Mouse (Mus musculus) lung, postnatal 0 days (tissue): ENCODE results near the gene C2cd4b. TPM values are rescaled to one million over a fixed set of nuclear protein-coding genes. Genes with fewer than 3 reads are reported as not detected.

Source experiments
- ATAC-seq: fragments of 200-750 bp; cut with Nextera tagmentation; 2 replicates; pipeline ENCODE4 v1.8.0; 2017; ENCODE audit warnings: moderate library complexity
- DNase-seq: peaks from one replicate; pipeline ENCODE4 v3.0.0-alpha.2; 2016; ENCODE audit warnings: low spot score
- H3K27ac ChIP-seq: fragments of 300-500 bp; sonication (generic); 2 replicates; pipeline ENCODE4 v1.5.1; 2014; ENCODE audit warnings: antibody characterized with exemption, mild to moderate bottlenecking, low read length, mixed read lengths
- H3K27me3 ChIP-seq: fragments of 300-500 bp; sonication (generic); replicated peaks from 2 replicates; pipeline ENCODE4 v1.6.1; 2014; ENCODE audit warnings: low read length, mixed read lengths; ENCODE audit not compliant: insufficient read depth
- H3K36me3 ChIP-seq: fragments of 300-500 bp; sonication (generic); 2 replicates; pipeline ENCODE4 v1.6.1; 2014; ENCODE audit warnings: low read length, mixed read lengths; ENCODE audit not compliant: insufficient read depth
- H3K4me1 ChIP-seq: fragments of 300-500 bp; sonication (generic); 2 replicates; pipeline ENCODE4 v1.6.1; 2014; ENCODE audit warnings: antibody characterized with exemption, low read depth, low read length, mixed read lengths; ENCODE audit not compliant: insufficient read depth
- H3K4me2 ChIP-seq: fragments of 300-500 bp; sonication (generic); replicated peaks from 2 replicates; pipeline ENCODE4 v1.6.1; 2014; ENCODE audit warnings: low read depth, mild to moderate bottlenecking, low read length, moderate library complexity, mixed read lengths
- H3K4me3 ChIP-seq: fragments of 300-500 bp; sonication (generic); 2 replicates; pipeline ENCODE4 v1.5.1; 2014; ENCODE audit warnings: low read depth, low read length
- H3K9ac ChIP-seq: fragments of 300-500 bp; sonication (generic); replicated peaks from 2 replicates; pipeline ENCODE4 v1.6.1; 2014; ENCODE audit warnings: low read depth, mild to moderate bottlenecking
- H3K9me3 ChIP-seq: fragments of 300-500 bp; sonication (generic); 2 replicates; pipeline ENCODE4 v1.6.1; 2016; ENCODE audit warnings: low read length, mixed read lengths
- CTCF ChIP-seq: IDR thresholded peaks from 2 replicates; pipeline ENCODE4 v1.5.1; 2016; ENCODE audit warnings: antibody characterized with exemption, mild to moderate bottlenecking
- EP300 ChIP-seq: IDR thresholded peaks from 2 replicates; pipeline ENCODE4 v1.6.1; 2016; ENCODE audit warnings: antibody characterized with exemption, mild to moderate bottlenecking, control low read depth
- WGBS: fragments of 180-500 bp; shearing (Covaris S2); extraction: QIAGEN DNeasy Blood & Tissue Kit; methylation state at CpG from one replicate; pipeline ENCODE4 v1.1.7; 2014; 5-methylcytosine and 5-hydroxymethylcytosine counted together
- polyA plus RNA-seq: library from polyadenylated mRNA; unstranded; fragments of >200 nt; fragmentation: Nextera tagmentation; extraction: Ambion mirVana; gene quantifications from 2 replicates; pipeline ENCODE4 v1.2.1, GENCODE M21; 2015

C2cd4b gene
- polyA plus RNA-seq, 1 experiment from 2014 or later, result 7.7 TPM

GRCm38 (mm10) chr9:67766948-67767347, 7.7 kb downstream of the C2cd4b start:
- no peak for ATAC-seq
- H3K9me3 ChIP-seq, result no peaks in the 10 kb centered on the region
- H3K27ac ChIP-seq, result no peak overlapping the region
- H3K4me3 ChIP-seq, result no peak overlapping the region
- no peaks in the 10 kb centered on the region for H3K4me1 ChIP-seq
- H3K27me3 ChIP-seq, result no peaks in the 10 kb centered on the region
- 48% methylated on average over 3 of the region's 3 CpGs for WGBS
- TF ChIP-seq EP300 (no peak), CTCF (no peak)
- DNase-seq, result no peak
- H3K9ac ChIP-seq, result no peak overlapping the region
- H3K36me3 ChIP-seq, result no peaks in the 10 kb centered on the region
- H3K4me2 ChIP-seq, result no peak overlapping the region

- H3K27me3 ChIP-seq, result no peaks in the 10 kb centered on the region
- H3K36me3 ChIP-seq, result no peaks in the 10 kb centered on the region
- H3K9me3 ChIP-seq, result no peaks in the 10 kb centered on the region
- WGBS, result 66% methylated on average over 4 of the region's 4 CpGs
- H3K4me2 ChIP-seq, result no peak overlapping the region
- TF ChIP-seq CTCF, result no peak
- no peak for TF ChIP-seq EP300
- no peak for DNase-seq
- no peak overlapping the region for H3K4me3 ChIP-seq
- ATAC-seq, result no peak
- H3K4me1 ChIP-seq, result no peaks in the 10 kb centered on the region
- no peak overlapping the region for H3K27ac ChIP-seq
- H3K9ac ChIP-seq, result no peak overlapping the region
These were observed 9.6 kb downstream of the C2cd4b start for GRCm38 (mm10) chr9:67768843-67769242.

- Histone ChIP-seq H3K9ac (no peak overlapping the region), H3K27ac (no peak overlapping the region), H3K4me2 (no peak overlapping the region), H3K4me3 (no peak overlapping the region), H3K36me3 (no peaks in the 10 kb centered on the region), H3K27me3 (no peaks in the 10 kb centered on the region), H3K4me1 (no peaks in the 10 kb centered on the region), H3K9me3 (no peaks in the 10 kb centered on the region)
- ATAC-seq, result no peak
- 69% methylated on average over 1 of the region's 1 CpGs for WGBS
- DNase-seq, result no peak
- no peak for TF ChIP-seq CTCF
- TF ChIP-seq EP300, result no peak
These were observed 10.2 kb downstream of the C2cd4b start for GRCm38 (mm10) chr9:67769401-67769800.

GRCm38 (mm10) chr9:67771293-67771692, 12.1 kb downstream of the C2cd4b start:
- Histone ChIP-seq H3K4me1 (no peaks in the 10 kb centered on the region), H3K9me3 (no peaks in the 10 kb centered on the region), H3K4me2 (no peak overlapping the region), H3K27me3 (no peaks in the 10 kb centered on the region), H3K27ac (peak overlapping the region; percentile 64), H3K36me3 (no peaks in the 10 kb centered on the region), H3K9ac (no peak overlapping the region), H3K4me3 (no peak overlapping the region)
- peak; percentile 46; the same call in 1 of the 2 replicates for TF ChIP-seq EP300
- TF ChIP-seq CTCF, result no peak
- ATAC-seq, result peak; percentile 61
- DNase-seq, result peak; percentile 84
- 11% methylated on average over 7 of the region's 7 CpGs for WGBS

GRCm38 (mm10) chr9:67774201-67774600, 15.0 kb downstream of the C2cd4b start:
- DNase-seq (peak; percentile 77), ATAC-seq (peak; percentile 82)
- H3K27me3 ChIP-seq, result no peaks in the 10 kb centered on the region
- no peak overlapping the region for H3K9ac ChIP-seq
- no peaks in the 10 kb centered on the region for H3K4me1 ChIP-seq
- TF ChIP-seq EP300 (0 out of 2 replicates have a peak, but pooled peaks have one; percentile 17), CTCF (no peak)
- H3K9me3 ChIP-seq, result no peaks in the 10 kb centered on the region
- H3K27ac ChIP-seq, result no peak overlapping the region
- no peak overlapping the region for H3K4me3 ChIP-seq
- no peak overlapping the region for H3K4me2 ChIP-seq
- WGBS, result 47% methylated on average over 6 of the region's 6 CpGs
- no peaks in the 10 kb centered on the region for H3K36me3 ChIP-seq

- no peaks in the 10 kb centered on the region for H3K4me1 ChIP-seq
- TF ChIP-seq EP300, result no peak
- no peak for TF ChIP-seq CTCF
- no peaks in the 10 kb centered on the region for H3K27me3 ChIP-seq
- H3K36me3 ChIP-seq, result no peaks in the 10 kb centered on the region
- peak; percentile 57 for ATAC-seq
- no peak overlapping the region for H3K27ac ChIP-seq
- WGBS, result 14% methylated on average over 8 of the region's 8 CpGs
- DNase-seq, result peak; percentile 52
- no peak overlapping the region for H3K4me3 ChIP-seq
- H3K9ac ChIP-seq, result no peak overlapping the region
- H3K4me2 ChIP-seq, result no peak overlapping the region
- no peaks in the 10 kb centered on the region for H3K9me3 ChIP-seq
These were observed 19.3 kb downstream of the C2cd4b start for GRCm38 (mm10) chr9:67778553-67778952.

GRCm38 (mm10) chr9:67782786-67783185, 23.5 kb downstream of the C2cd4b start:
- H3K4me2 ChIP-seq, result no peak overlapping the region
- DNase-seq (no peak), ATAC-seq (no peak)
- no peaks in the 10 kb centered on the region for H3K4me1 ChIP-seq
- no peaks in the 10 kb centered on the region for H3K27me3 ChIP-seq
- no peaks in the 10 kb centered on the region for H3K9me3 ChIP-seq
- 48% methylated on average over 6 of the region's 6 CpGs for WGBS
- no peak overlapping the region for H3K9ac ChIP-seq
- H3K36me3 ChIP-seq, result no peaks in the 10 kb centered on the region
- no peak overlapping the region for H3K27ac ChIP-seq
- H3K4me3 ChIP-seq, result no peak overlapping the region
- TF ChIP-seq EP300 (no peak), CTCF (no peak)
